Mouse (Mus musculus) heart, adult 2 months (tissue): ENCODE results near the gene E130114P18Rik.

Experiments
- EP300 ChIP-seq: fragments of 200-500 bp; IDR thresholded peaks from 2 replicates; pipeline ENCODE4 v1.6.1; 2011; ENCODE audit warnings: low read depth, low read length, control low read depth; ENCODE audit not compliant: insufficient read depth
- POLR2A ChIP-seq: fragments of 200-500 bp; IDR thresholded peaks from 2 replicates; pipeline ENCODE4 v1.6.1; 2011; ENCODE audit warnings: mild to moderate bottlenecking, low read depth, low read length, control low read depth; ENCODE audit not compliant: insufficient read depth

- no peak for TF ChIP-seq POLR2A
- no peak for TF ChIP-seq EP300
These were observed 13.3 kb downstream of the E130114P18Rik start for GRCm38 (mm10) chr4:97764616-97765015.
